Mouse (Mus musculus) megakaryocyte, embryonic 14.5 days (primary cell): ENCODE measurements at regions not wholly inside any gene's neighbourhood (a gene's known extent, or its start where the extent isn't known, plus 50 kb on each side); places are given as distances from the start of the nearest gene placed in this dataset.

ENCODE experiments used
- FLI1 ChIP-seq: IDR thresholded peaks from 2 replicates; pipeline ENCODE4 v1.6.1; 2012; ENCODE audit warnings: low read length, inconsistent platforms, mixed read lengths
- GATA1 ChIP-seq: IDR thresholded peaks from 3 replicates; pipeline ENCODE4 v1.6.1; 2012; ENCODE audit warnings: mixed read lengths, low read length, inconsistent platforms, borderline replicate concordance

DNA sequence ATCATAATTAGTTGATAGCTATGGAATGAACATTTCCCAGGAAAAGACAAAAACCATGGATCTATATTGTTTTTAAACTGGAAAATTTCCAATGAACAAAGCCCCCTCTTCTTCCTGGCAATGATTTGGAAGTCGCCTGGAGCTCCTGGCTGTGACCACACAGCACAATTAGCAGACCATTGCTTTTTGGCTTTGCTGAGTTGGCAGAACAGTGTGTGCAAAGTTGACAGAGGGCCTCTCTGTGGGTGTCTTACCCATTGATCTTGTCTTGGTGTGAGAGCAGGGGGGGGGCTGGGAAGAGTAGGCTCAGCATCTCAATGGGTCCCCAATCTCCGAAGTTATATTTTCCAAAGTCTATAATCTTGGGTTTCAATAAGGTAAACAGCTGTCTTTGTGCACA, 270.8 kb upstream of the Thsd7b start:
- TF ChIP-seq GATA1 (no peak), FLI1 (no peak)
